Mouse (Mus musculus) monocyte, adult 2 months (primary cell): ENCODE results near the gene Slc48a1.

Experiments used
- DNase-seq, 2 experiments: peaks; one replicate each; pipeline ENCODE4 v3.0.0; 2022; ENCODE audit warnings: low spot score in 2 of 2, low read depth in 1 of 2

Gene Slc48a1

GRCm38 (mm10) chr15:97781961-97782748 is 3.8 kb downstream of the Slc48a1 start:
- DNase-seq = no peak

GRCm38 (mm10) chr15:97782749-97783105 is 4.4 kb downstream of the Slc48a1 start:
- peak in 1 of 2 experiments; percentile 41 for DNase-seq

DNA sequence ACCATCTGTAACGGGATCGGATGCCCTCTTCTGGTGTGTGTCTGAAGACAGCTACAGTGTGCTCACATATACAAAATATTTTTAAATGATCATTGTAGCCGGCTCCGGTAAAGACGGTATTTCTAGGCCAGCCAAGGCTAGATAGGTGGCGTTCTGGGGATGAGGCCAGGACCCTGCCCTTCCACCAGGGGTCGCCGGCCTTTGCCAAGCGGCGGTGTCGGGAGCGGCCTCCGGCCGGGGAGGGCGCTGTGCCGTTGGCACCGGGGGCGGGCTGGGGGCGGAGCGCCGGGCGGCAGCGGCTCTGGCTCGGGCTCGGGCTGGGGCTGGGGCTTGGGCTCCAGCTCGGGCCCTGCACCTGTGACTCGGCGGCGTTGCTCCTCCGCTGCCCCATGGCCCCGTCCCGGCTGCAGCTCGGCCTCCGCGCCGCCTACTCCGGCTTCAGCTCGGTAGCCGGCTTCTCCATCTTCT is 5.8 kb downstream of the Slc48a1 start:
- peak; percentile 59 to 82 for DNase-seq

DNA sequence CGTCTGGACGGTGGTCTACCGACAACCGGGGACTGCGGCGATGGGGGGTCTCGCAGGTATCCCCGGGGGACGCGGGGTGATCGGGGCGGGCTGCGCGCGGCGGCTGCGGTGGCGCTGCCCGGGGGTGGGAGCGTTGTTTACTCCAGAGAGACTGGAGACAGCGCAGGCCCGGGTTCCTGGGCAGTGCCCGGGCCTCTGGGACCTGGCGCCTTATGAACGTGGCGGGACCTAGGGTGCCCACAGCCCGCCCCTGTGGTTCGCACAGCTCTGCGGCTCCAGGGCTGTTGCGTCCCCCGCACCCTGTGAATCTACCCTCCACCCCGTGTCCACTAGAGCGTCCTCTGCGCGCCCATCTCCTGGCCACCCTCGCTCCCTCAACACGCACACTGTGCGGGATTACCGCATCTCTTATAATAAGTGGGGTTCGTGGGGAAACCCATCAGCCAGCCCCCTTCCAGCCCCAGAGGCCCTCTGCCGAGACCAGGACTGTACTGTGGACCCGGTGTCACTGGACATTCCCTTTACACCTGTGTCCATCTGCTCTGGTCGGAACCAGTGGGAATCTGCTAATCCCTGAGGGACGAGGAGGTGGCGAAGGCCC is 6.3 kb downstream of the Slc48a1 start:
- DNase-seq = no peak

DNA sequence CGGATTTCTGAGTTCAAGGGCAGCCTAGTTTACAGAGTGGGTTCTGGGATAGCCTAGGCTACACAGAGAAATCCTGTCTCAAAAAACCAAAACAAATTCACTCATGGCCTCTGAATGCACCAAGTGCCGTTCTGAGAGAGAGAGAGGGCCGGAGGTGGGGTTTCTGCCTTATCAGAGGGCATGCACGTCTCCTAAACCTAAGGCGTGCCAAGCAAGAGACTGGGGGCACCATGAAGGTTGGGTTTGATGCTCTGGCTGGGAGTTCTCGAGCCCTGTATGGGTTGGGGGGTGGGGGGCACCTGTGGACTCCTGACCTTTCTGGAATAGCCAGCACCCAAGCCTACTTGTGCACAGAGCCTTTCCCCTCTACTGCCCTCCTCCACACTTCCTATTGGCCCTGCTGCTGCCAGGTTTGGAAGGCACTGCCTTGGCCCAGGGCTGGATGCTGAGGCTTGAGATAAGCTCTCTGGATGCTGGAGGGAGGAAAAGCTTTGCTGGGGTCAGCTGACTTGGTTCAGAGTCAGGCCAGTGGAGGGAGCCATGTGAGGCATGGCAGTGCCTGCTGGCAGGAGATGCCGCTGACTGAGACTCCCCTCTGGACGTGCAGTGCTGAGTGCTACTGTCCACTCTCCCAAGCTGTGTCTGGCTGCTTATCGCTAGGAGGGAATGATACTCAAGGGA is 7.6 kb downstream of the Slc48a1 start:
- DNase-seq = no peak

DNA sequence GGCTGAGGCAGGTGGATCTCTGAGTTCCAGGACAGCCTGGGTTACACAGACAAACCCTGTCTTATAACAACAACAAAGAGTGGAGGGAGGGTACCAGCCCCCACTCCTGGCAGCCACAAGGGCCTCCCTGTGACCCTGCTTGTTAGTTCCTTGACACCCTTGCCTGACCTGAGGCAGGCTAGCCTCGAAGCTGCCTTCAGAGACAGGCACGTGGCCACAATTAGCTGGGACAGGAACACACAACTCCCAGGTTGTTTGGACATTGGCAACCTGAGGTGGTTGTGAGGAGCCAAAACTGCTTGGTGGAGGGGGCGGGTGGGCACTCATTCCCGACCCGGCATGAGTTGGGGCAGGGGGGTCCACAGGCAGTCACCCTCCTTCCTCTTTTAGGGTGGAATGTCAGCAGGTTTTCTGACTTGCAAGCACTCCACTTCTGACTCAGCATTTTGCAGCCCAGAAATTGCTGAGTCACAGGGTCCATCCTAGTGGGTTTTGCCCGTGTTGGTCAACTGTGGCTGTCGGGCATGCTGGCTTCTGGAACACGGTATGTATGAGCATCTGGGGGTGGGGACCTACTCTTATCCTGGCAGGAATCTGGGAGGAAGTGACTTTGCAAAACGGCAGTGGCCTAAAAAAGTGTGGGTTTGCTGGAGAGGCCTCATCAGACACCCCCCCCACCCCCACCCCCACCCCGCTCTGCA is 8.2 kb downstream of the Slc48a1 start:
- no peak for DNase-seq

GRCm38 (mm10) chr15:97787148-97787798 is 9.0 kb downstream of the Slc48a1 start:
- DNase-seq = no peak

- DNase-seq = no peak
Observed at GRCm38 (mm10) chr15:97787799-97788667, 9.7 kb downstream of the Slc48a1 start.

GRCm38 (mm10) chr15:97788821-97789220 is 10.5 kb downstream of the Slc48a1 start:
- DNase-seq = no peak

- DNase-seq = no peak
Observed at GRCm38 (mm10) chr15:97789761-97790505, 11.6 kb downstream of the Slc48a1 start.

GRCm38 (mm10) chr15:97791126-97791700 is 12.9 kb downstream of the Slc48a1 start:
- no peak for DNase-seq

GRCm38 (mm10) chr15:97793386-97794153 is 15.2 kb downstream of the Slc48a1 start:
- no peak for DNase-seq

DNA sequence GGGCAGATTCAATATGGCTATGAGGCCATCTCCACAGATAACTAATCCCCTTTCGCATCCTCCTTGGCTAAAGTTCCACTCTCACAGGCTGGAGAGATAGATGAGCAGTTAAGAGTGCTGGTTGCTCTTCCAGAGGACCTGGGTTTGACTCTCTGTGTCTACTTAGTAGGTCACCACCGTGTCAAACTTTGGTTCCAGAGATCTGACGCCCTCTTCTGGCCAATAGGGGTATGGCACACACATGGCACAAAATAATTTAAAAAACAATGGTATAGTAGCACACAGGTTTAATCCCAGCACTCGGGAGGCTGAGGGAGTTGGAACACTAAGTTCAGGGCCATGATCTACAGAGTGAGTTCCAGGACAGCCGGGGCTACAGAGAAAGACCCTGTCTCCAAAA is 15.9 kb downstream of the Slc48a1 start:
- no peak for DNase-seq

- no peak for DNase-seq
Observed at GRCm38 (mm10) chr15:97795559-97796235, 17.4 kb downstream of the Slc48a1 start.

DNA sequence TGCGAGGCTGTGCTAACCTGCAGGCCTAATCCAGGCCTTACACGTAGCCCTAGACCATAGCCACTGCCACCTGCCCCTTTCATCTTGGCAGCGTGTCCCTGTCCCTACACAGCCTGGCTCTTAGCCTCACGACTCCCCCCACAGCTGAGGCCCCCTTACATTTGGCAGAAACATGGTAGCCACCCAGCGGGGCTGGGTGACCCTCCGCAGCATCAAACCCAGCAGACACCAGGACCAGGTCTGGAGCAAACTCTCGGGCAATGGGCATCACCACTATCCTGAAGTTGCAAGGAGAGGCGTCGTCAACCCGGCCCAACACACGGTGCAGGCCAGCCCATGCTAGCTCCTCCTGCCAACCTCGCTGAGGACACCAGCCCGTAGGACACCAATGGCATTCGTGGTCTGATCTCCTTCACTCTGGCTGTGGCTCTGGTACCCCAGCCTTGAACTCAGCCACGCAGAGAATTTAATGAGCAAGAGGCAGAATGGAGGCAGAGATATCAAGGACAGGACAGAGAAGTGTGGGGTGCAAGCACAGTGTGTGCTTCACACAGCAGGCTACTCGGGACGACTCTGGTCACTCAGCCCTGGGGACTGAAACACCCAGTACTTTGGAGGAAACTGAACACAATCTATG is 18.5 kb downstream of the Slc48a1 start:
- DNase-seq = no peak

GRCm38 (mm10) chr15:97798134-97798533 is 19.8 kb downstream of the Slc48a1 start:
- no peak for DNase-seq

GRCm38 (mm10) chr15:97799446-97799845 is 21.1 kb downstream of the Slc48a1 start:
- DNase-seq = no peak
